Mouse (Mus musculus) adrenal gland, postnatal 25 days (tissue): ENCODE results near the gene Gm28551. TPM values are rescaled to one million over a fixed set of nuclear protein-coding genes. Genes with fewer than 3 reads are reported as not detected.

Source experiments
- DNase-seq: peaks from one replicate; pipeline ENCODE4 v3.0.0; 2021; ENCODE audit warnings: mixed read lengths
- total RNA-seq: library from RNA; stranded (reverse); gene quantifications from 2 replicates; pipeline ENCODE4 v1.2.3, GENCODE M21; 2021

Gm28551 gene
- total RNA-seq, 1 experiment from 2014 or later, result not detected

DNA sequence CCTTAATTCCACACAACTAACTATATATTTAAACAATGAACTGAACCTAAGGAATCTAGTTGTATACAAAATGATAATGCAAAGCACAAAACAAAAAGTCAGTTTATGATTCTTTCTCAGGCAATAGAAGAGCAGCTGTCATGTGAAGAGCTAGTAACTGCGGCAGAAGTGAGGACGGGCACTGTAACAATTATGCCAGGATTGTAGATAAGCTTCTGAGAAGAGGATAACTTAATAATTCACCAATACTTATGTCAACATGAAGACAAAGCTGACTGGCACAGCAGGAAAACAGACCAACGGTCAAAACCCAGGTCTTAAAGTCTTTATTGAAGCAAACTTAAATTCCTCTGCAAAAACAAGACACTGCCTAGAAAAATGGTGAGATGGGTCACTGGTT lies 61.3 kb downstream of the Gm28551 start:
- DNase-seq, result no peak

Other genes starting within 250 kb of the Gm28551 start
- not detected in 2 replicates for gene 1700019A02Rik, start 165.0 kb downstream of the Gm28551 start, total RNA-seq
- gene Pms1, start 55.6 kb downstream of the Gm28551 start, total RNA-seq, result 4.0 and 7.7 TPM in 2 replicates
- 18.5 and 21.7 TPM in 2 replicates for gene Ormdl1, start 55.6 kb downstream of the Gm28551 start, total RNA-seq
- not detected in 2 replicates for gene Gm28778, start 55.6 kb downstream of the Gm28551 start, total RNA-seq
- gene Osgepl1, start 39.0 kb downstream of the Gm28551 start, total RNA-seq, result 22.8 and 26.8 TPM in 2 replicates
- not detected in 2 replicates for gene Asdurf, start within 50 bp of the Gm28551 start, total RNA-seq
- 28.4 and 29.7 TPM in 2 replicates for gene Asnsd1, start 85 bp upstream of the Gm28551 start, total RNA-seq